Mouse (Mus musculus) liver, embryonic 14.5 days (tissue): ENCODE data around the gene Gm44579.

Experiments
- CTCF ChIP-seq: IDR thresholded peaks from 2 replicates; pipeline ENCODE4 v1.5.1; 2016; ENCODE audit warnings: antibody characterized with exemption, low read depth, control low read depth
- EP300 ChIP-seq: IDR thresholded peaks from 2 replicates; pipeline ENCODE4 v1.6.1; 2016; ENCODE audit warnings: antibody characterized with exemption, low read depth

GRCm38 (mm10) chr15:98257776-98258175 lies 37.0 kb upstream of the Gm44579 start:
- TF ChIP-seq CTCF (no peak), EP300 (no peak)
